Mouse (Mus musculus): ENCODE measurements at regions not wholly inside any gene's neighbourhood (a gene's known extent, or its start where the extent isn't known, plus 50 kb on each side); places are given as distances from the start of the nearest gene placed in this dataset.

- no peak for DNase-seq
Observed at GRCm38 (mm10) chr11:110902918-110903317, 64.9 kb upstream of the Kcnj16 start.
